Mouse (Mus musculus) liver, postnatal 0 days (tissue): ENCODE measurements around the gene Plppr3. TPM values are rescaled to one million over a fixed set of nuclear protein-coding genes. Genes with fewer than 3 reads are reported as not detected.

Source experiments
- ATAC-seq: fragments of 200-750 bp; cut with Nextera tagmentation; 2 replicates; pipeline ENCODE4 v1.8.0; 2017; ENCODE audit warnings: mild to moderate bottlenecking, moderate library complexity
- DNase-seq: peaks from one replicate; pipeline ENCODE4 v3.0.0-alpha.2; 2016
- H3K27ac ChIP-seq: fragments of 300-500 bp; sonication (generic); 2 replicates; pipeline ENCODE4 v1.5.1; 2014; ENCODE audit warnings: antibody characterized with exemption, moderate library complexity, mild to moderate bottlenecking, low read depth
- H3K27me3 ChIP-seq: fragments of 300-500 bp; sonication (generic); 2 replicates; pipeline ENCODE4 v1.6.1; 2014; ENCODE audit warnings: low read length, control low read depth, mixed read lengths; ENCODE audit not compliant: insufficient read depth
- H3K36me3 ChIP-seq: fragments of 300-500 bp; sonication (generic); replicated peaks from 2 replicates; pipeline ENCODE4 v1.6.1; 2014; ENCODE audit warnings: mild to moderate bottlenecking, control low read depth, low read length, moderate library complexity, mixed read lengths; ENCODE audit not compliant: insufficient read depth
- H3K4me1 ChIP-seq: fragments of 300-500 bp; sonication (generic); 2 replicates; pipeline ENCODE4 v1.6.1; 2014; ENCODE audit warnings: antibody characterized with exemption, mild to moderate bottlenecking, control low read depth; ENCODE audit not compliant: insufficient read depth
- H3K4me2 ChIP-seq: fragments of 300-500 bp; sonication (generic); 2 replicates; pipeline ENCODE4 v1.6.1; 2014; ENCODE audit warnings: low read depth, mild to moderate bottlenecking, low read length, moderate library complexity, mixed read lengths
- H3K4me3 ChIP-seq: fragments of 300-500 bp; sonication (generic); 2 replicates; pipeline ENCODE4 v1.5.1; 2014; ENCODE audit warnings: low read depth, low read length
- H3K9ac ChIP-seq: fragments of 300-500 bp; sonication (generic); replicated peaks from 2 replicates; pipeline ENCODE4 v1.6.1; 2014; ENCODE audit warnings: mild to moderate bottlenecking, moderate library complexity
- H3K9me3 ChIP-seq: fragments of 300-500 bp; sonication (generic); 2 replicates; pipeline ENCODE4 v1.6.1; 2016; ENCODE audit warnings: mild to moderate bottlenecking, control low read depth, low read length, mixed read lengths
- CTCF ChIP-seq: sonication (generic); IDR thresholded peaks from 2 replicates; pipeline ENCODE4 v1.5.1; 2016; ENCODE audit warnings: antibody characterized with exemption, low read depth
- EP300 ChIP-seq: IDR thresholded peaks from 2 replicates; pipeline ENCODE4 v1.6.1; 2016; ENCODE audit warnings: antibody characterized with exemption, low read depth, mild to moderate bottlenecking
- WGBS: fragments of 180-500 bp; shearing (Covaris S2); extraction: QIAGEN DNeasy Blood & Tissue Kit; methylation state at CpG from one replicate; pipeline ENCODE4 v1.1.7; 2014; ENCODE audit not compliant: insufficient replicate concordance; 5-methylcytosine and 5-hydroxymethylcytosine counted together
- polyA plus RNA-seq: library from polyadenylated mRNA; unstranded; fragments of >200 nt; fragmentation: Nextera tagmentation; extraction: Ambion mirVana; gene quantifications from 2 replicates; pipeline ENCODE4 v1.2.1, GENCODE M21; 2015

The Plppr3 gene
- polyA plus RNA-seq, 1 experiment from 2014 or later, result 4.9 TPM

GRCm38 (mm10) chr10:79822372-79822771 lies 52.1 kb downstream of the Plppr3 start:
- peak; percentile 84 for ATAC-seq
- TF ChIP-seq EP300 (no peak), CTCF (no peak)
- Histone ChIP-seq H3K9ac (no peak overlapping the region; the same call in 1 of the 2 replicates), H3K9me3 (no peaks in the 10 kb centered on the region), H3K4me3 (no peak overlapping the region), H3K27me3 (no peaks in the 10 kb centered on the region), H3K36me3 (no peaks in the 10 kb centered on the region), H3K4me1 (peaks cover 5% of the 10 kb centered on the region), H3K27ac (no peak overlapping the region), H3K4me2 (peak overlapping the region; percentile 18; the same call in 1 of the 2 replicates)
- peak; percentile 63 for DNase-seq
- WGBS, result 50% methylated on average over 13 of the region's 17 CpGs

- 82% methylated on average over 12 of the region's 12 CpGs for WGBS
- Histone ChIP-seq H3K9me3 (no peaks in the 10 kb centered on the region), H3K27me3 (no peaks in the 10 kb centered on the region), H3K9ac (no peak overlapping the region; the same call in 1 of the 2 replicates), H3K36me3 (no peaks in the 10 kb centered on the region), H3K4me3 (no peak overlapping the region), H3K27ac (no peak overlapping the region), H3K4me2 (no peak overlapping the region), H3K4me1 (peaks cover 5% of the 10 kb centered on the region)
- DNase-seq (no peak), ATAC-seq (no peak)
- no peak for TF ChIP-seq CTCF
- TF ChIP-seq EP300, result no peak
Observed at GRCm38 (mm10) chr10:79821731-79822130, 52.7 kb downstream of the Plppr3 start.

GRCm38 (mm10) chr10:79820782-79821181 lies 53.7 kb downstream of the Plppr3 start, which contains the start of gene Misp:
Misp (plus strand) TSS chr10:79820989.
- no peaks in the 10 kb centered on the region for H3K9me3 ChIP-seq
- H3K4me2 ChIP-seq, result no peak within 1 kb of the TSS
- H3K36me3 ChIP-seq, result no peaks in the 10 kb centered on the region
- no peak within 1 kb of the TSS for H3K27ac ChIP-seq
- H3K4me3 ChIP-seq, result no peak within 1 kb of the TSS
- peaks cover 5% of the 10 kb centered on the region for H3K4me1 ChIP-seq
- TF ChIP-seq EP300 (no peak), CTCF (peak; percentile 21; the same call in 1 of the 2 replicates)
- no peaks in the 10 kb centered on the region for H3K27me3 ChIP-seq
- no peak within 1 kb of the TSS for H3K9ac ChIP-seq
- DNase-seq (no peak), ATAC-seq (no peak)
- 71% methylated on average over 11 of the region's 11 CpGs for WGBS

- Histone ChIP-seq H3K4me1 (peaks cover 5% of the 10 kb centered on the region), H3K9me3 (no peaks in the 10 kb centered on the region), H3K36me3 (no peaks in the 10 kb centered on the region), H3K9ac (no peak overlapping the region), H3K4me3 (no peak overlapping the region), H3K27me3 (no peaks in the 10 kb centered on the region), H3K4me2 (no peak overlapping the region), H3K27ac (no peak overlapping the region)
- WGBS, result 69% methylated on average over 8 of the region's 8 CpGs
- no peak for TF ChIP-seq CTCF
- no peak for ATAC-seq
- no peak for DNase-seq
Observed at GRCm38 (mm10) chr10:79820277-79820676, 54.2 kb downstream of the Plppr3 start.

- TF ChIP-seq EP300 (no peak), CTCF (no peak)
- Histone ChIP-seq H3K9me3 (no peaks in the 10 kb centered on the region), H3K9ac (no peak overlapping the region), H3K4me3 (no peak overlapping the region), H3K27ac (no peak overlapping the region), H3K27me3 (no peaks in the 10 kb centered on the region), H3K36me3 (no peaks in the 10 kb centered on the region), H3K4me1 (peaks cover 5% of the 10 kb centered on the region), H3K4me2 (no peak overlapping the region)
- no peak for ATAC-seq
- DNase-seq, result no peak
- WGBS, result 83% methylated on average over 17 of the region's 17 CpGs
Observed at GRCm38 (mm10) chr10:79819606-79820005, 54.8 kb downstream of the Plppr3 start.

GRCm38 (mm10) chr10:79818225-79818624 lies 56.2 kb downstream of the Plppr3 start:
- WGBS, result 63% methylated on average over 4 of the region's 4 CpGs
- H3K27me3 ChIP-seq, result no peaks in the 10 kb centered on the region
- ATAC-seq (no peak), DNase-seq (no peak)
- H3K4me3 ChIP-seq, result no peak overlapping the region
- H3K4me2 ChIP-seq, result no peak overlapping the region
- TF ChIP-seq CTCF, result no peak
- no peak for TF ChIP-seq EP300
- H3K9me3 ChIP-seq, result no peaks in the 10 kb centered on the region
- H3K36me3 ChIP-seq, result no peaks in the 10 kb centered on the region
- H3K9ac ChIP-seq, result no peak overlapping the region
- no peak overlapping the region for H3K27ac ChIP-seq
- no peaks in the 10 kb centered on the region for H3K4me1 ChIP-seq

GRCm38 (mm10) chr10:79817111-79817510 lies 57.3 kb downstream of the Plppr3 start:
- no peak overlapping the region for H3K9ac ChIP-seq
- no peak overlapping the region for H3K4me2 ChIP-seq
- DNase-seq (no peak), ATAC-seq (no peak)
- no peaks in the 10 kb centered on the region for H3K27me3 ChIP-seq
- H3K9me3 ChIP-seq, result no peaks in the 10 kb centered on the region
- H3K36me3 ChIP-seq, result no peaks in the 10 kb centered on the region
- no peak overlapping the region for H3K4me3 ChIP-seq
- WGBS, result 65% methylated on average over 2 of the region's 2 CpGs
- no peak overlapping the region for H3K27ac ChIP-seq
- TF ChIP-seq EP300 (no peak), CTCF (peak; percentile 61)
- no peaks in the 10 kb centered on the region for H3K4me1 ChIP-seq
